Mouse (Mus musculus): Measurements from ENCODE around the gene Cops9.

The Cops9 gene

DNA sequence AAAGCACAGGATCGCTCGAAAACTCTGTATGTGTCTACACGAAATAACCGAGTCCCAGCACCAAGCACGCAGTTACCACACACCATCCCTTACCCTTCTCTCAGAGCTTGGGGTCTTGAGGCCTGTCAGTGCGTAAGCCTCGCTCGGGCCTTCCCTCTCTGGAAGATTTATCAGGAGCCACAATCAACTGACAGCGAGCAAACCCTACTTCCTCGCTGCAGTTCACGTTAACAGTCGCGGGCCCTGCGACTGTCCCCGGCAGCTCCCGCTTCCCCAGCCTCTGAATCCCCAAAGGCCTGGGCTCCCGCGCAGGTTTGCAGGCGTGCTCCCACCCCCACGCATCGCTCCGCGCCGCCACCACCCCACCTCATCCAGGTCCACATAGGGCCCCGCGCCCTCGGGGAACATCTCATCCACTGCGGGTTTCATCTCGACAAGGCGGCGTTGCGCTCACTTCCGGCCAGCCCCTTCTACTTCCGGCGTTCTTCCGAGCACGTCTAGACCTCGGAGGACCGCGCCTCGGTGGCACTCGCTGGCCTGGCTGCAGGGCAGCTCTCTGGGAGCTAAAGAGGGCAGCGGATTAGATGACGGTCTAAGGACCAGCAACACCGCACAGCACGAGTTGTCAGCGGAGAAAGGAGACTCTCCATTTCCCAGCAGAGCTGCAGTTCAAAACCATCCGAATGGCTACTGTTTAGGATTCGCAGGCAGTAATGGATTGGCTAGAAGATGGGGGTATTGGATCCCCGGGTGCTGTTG lies at the start of gene Cops9:
Cops9 (minus strand) TSS at position 472 of the 759 bp plus-strand sequence.
- DNase-seq (ENCODE audit: low read depth, low spot score) = peak; percentile 55

DNA sequence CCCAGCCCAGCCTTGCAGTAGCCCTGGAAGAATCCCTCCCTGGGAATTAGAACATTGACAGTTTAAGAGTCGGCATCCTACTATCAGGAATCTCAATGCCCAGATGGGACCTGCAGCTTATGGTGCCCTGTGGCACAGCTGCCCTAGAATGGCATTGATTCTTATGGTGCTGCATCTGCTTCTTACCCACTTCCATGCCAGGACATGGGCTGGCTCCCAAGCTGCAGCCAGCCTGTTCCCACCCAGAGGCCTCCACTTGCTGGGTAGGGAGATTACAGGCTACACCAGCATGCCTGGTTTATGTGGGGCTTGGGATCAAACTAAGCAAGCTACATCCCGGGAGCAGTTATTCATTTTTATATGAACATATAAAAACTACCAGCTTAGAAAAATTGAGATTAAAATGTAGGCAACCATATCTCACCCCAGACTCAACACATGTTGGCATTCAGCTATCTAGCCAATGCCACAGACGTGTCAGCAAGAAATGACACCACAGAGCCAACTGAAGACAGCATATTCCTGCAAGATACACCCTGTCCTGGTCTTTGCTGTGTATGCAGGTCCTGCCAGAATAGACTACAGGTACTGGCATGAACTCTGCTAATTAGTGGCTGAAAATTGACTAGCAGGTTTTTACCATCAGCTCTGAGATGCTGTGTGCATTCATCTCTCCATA lies 49.5 kb upstream of the Cops9 start:
- DNase-seq (ENCODE audit: low read depth, low spot score) = no peak

GRCm38 (mm10) chr1:92686994-92687393 lies 45.2 kb upstream of the Cops9 start:
- DNase-seq (ENCODE audit: low read depth, low spot score) = no peak

DNA sequence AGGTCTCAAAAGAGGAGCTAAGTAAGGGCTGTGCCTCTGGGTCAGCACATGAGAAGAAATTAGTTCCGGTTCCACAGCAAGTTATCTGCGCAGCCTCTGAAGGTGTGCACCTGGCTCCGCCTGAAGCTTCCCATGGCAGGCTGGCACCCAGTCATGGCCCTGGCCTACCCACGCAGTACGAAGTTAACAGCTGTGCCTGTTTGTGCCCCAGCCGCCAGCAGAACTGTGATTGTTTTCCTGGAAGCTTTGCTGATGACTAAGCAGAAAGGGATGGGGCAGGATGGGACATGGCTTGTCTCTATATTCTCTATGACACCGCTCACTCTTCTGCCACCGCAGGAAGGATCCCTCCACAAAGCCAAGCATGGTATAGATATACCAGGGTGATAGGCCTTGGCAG lies 41.4 kb upstream of the Cops9 start:
- DNase-seq (ENCODE audit: low read depth, low spot score) = no peak

GRCm38 (mm10) chr1:92680668-92681603 lies 39.2 kb upstream of the Cops9 start:
- DNase-seq (ENCODE audit: low read depth, low spot score) = no peak

DNA sequence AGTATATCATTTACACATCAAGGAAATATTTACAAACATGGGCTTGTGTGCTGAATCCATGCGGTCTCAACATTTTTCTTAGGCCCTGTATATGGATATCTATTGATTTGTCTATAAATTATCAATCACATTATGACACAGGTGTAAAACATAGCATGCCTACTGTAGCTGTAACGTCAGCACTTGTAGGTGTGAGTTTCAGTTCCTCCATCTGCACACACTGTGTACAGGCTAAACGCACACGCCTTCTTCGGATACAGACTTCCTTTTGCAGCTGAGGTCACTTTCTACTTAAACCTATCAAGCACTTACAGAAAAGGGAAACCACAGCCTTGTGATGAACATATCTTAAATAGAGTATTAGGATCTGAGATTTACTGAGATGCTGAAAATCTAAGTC lies 37.0 kb upstream of the Cops9 start:
- no peak for DNase-seq (ENCODE audit: low read depth, low spot score)

- no peak for DNase-seq (ENCODE audit: low read depth, low spot score)
These were observed 34.8 kb upstream of the Cops9 start for GRCm38 (mm10) chr1:92676676-92676975.

- no peak for DNase-seq (ENCODE audit: low read depth, low spot score)
These were observed 34.3 kb upstream of the Cops9 start for GRCm38 (mm10) chr1:92675932-92676675.

GRCm38 (mm10) chr1:92673258-92673782 lies 31.5 kb upstream of the Cops9 start:
- no peak for DNase-seq (ENCODE audit: low read depth, low spot score)

GRCm38 (mm10) chr1:92671326-92671725 lies 29.5 kb upstream of the Cops9 start:
- no peak for DNase-seq (ENCODE audit: low read depth, low spot score)

DNA sequence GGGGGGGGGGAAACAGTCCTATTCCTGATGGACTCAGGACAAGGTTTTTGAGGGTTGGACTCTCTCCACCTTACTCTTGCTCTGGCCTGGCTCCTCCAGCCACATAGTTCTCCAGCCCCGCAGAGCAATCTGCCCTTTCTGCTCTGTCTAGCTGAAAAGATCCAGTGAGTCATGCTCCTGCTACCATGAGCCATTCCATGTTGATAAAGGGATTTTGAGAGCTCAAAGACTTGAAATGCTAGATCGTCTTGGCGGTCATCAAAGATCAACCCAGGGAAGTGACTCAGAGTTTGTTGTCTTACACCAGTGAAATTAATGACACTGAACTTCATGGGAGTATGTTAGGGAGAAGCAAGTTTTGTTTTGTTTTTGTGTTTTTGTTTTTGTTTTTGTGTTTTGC lies 27.6 kb upstream of the Cops9 start:
- DNase-seq (ENCODE audit: low read depth, low spot score) = no peak

DNA sequence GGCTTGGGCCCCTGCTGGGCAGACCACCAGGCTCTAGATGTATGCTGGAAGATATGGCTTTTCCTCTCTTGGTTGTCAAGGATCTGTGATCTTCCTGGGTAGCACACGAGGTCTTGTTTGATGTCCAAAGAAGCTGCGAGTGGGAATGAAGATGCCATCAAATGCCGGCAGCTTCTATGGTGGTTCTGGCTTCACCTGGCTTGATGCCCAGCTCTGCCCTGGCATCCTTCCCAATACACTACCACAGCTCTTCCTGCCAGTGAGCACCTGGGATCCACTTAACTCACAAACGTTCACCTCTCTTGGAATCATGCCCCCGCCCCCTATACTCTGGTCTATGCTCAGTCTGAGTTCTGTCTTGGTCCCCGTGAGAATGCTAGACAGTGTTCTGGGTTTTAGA lies 25.3 kb upstream of the Cops9 start:
- no peak for DNase-seq (ENCODE audit: low read depth, low spot score)

DNA sequence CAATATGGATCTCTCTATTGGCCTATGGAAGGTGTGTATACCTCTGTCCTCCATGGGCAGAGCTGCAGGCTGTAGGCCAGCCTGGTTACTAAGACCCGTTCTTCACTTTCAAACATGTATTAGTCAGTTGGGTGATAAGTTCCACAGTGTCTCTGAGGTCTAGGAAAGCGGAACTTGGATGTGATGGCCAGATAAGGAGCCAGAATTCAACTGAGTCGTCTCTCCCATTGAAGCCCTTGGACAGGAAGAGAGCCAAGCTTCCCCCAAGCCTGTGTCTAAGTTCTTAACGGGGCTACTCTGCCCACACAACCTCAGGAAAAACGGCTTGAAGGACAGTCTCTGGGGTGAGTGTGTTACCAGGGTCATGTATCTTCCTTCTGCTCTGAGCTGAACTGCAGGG lies 17.6 kb upstream of the Cops9 start:
- no peak for DNase-seq (ENCODE audit: low read depth, low spot score)

DNA sequence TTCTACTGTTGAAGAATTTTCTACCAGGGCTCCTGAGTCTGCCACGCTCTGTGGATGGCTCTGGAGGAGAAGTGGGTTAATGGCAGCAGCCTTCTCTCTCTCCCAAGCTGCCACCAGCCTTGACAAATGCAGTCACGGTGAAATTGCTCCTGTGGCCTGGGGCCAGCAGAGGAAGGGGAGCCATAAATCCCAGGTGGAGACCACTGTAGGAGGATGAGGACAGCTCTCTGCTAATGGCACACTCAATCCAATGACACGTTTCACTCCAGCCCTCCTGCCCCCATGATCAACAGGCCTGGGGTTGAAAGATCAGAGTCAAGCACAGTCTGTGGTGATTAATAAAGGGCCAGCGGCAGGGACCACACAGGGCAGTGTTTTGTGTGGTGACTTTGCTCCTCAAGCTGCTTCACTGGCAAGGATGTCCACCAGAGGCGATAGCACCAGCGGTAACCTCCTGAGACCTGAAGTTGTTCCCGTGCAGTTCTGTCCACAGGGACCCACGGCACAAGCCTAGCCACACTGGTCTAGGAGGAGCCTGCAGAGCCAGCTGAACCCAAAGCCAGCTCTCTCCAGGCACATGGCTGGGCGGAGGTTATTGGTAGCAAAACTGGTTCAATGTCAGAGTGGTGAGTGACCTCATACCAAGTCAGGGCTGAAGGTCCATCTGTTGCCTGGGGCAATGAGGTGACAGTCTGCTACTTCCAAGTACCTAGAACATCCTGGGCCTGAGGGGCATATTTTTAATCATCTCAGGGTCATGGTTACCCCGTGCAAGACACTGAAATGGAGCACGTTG lies 15.4 kb upstream of the Cops9 start:
- no peak for DNase-seq (ENCODE audit: low read depth, low spot score)

GRCm38 (mm10) chr1:92654676-92655075 lies 12.9 kb upstream of the Cops9 start:
- DNase-seq (ENCODE audit: low read depth, low spot score) = no peak

DNA sequence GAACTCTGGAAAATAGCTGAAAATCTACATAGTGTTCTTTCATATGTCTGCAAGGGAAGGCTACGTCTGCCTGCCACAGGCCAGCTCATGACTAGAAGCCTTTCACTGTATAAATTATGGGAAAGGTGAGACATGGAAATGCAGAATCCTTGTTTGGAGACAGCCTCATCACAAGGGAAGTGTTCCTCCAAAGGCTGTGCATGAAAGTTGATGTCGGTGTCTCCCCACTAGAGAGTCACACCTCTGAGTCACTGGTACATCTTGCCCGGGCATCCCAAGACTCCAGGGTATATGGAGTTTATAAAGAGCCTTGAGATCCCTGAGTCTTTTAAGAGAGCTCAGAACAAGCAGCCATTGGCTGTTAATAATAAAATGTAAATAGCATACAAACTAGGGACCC lies 11.4 kb upstream of the Cops9 start:
- DNase-seq (ENCODE audit: low read depth, low spot score) = no peak

DNA sequence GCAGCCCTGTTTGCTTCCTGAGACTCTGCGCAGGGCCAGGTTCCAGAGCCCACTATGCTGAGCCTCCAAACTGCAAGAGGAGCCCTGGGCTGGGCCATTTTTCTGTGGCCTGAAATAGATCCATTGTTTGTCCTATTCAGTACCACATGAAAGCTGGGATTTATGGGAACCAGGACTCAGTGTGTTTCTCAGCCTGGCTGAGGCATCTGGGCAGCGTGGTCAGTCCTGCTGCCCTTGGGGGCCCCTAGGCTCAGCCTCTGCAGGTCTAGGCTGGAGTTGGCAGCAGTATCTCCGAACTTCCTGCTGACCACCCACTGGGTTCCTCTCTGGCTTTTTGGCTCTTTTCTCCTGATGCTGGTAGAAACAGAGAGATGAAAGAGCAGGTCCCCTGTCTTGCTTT lies 9.7 kb upstream of the Cops9 start:
- no peak for DNase-seq (ENCODE audit: low read depth, low spot score)

GRCm38 (mm10) chr1:92648673-92649072 lies 6.9 kb upstream of the Cops9 start, which contains the start of gene Otos:
Gene Otos (minus strand): TSS chr1:92648841.
- DNase-seq (ENCODE audit: low read depth, low spot score) = peak; percentile 43

DNA sequence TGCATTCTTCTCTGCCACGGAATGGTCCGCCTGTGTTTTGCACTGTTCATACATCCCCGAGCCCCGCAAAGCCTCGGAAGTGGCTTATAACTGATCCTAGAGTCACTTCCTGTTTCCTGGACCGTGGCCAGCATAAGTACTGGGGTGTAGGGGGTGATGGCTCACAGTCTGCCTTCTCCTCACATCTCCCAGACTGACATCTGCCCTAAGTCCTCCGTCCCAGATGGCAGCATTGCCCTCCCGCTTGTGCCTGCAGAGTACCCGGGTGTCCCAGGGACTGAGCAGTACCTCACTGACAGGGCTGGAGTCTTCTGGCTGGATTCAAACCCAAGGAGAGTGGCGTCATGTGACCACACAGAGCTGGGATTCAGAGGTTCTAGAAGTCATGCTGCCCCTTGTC lies 6.4 kb upstream of the Cops9 start:
- DNase-seq (ENCODE audit: low read depth, low spot score) = no peak

DNA sequence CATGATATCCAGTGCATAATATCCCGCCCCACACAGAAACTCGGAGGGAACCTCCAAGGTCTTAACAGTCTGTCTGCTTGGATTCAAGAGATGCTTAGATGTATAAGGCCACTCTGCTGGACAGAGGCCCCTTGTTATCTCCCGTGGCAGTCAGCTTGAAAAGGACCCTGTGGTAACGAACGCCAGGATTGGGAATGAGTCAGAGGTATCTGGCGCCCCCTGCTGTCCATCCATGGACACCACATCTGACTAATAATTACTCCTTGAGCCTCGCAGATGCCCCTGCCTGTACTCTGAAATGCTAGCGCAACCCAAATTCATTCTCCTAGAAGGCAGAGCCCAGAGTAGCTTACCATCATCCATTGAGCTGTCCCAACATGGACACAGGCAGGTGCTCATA lies 6.0 kb upstream of the Cops9 start:
- peak; percentile 46 for DNase-seq (ENCODE audit: low read depth, low spot score)

GRCm38 (mm10) chr1:92647026-92647425 lies 5.2 kb upstream of the Cops9 start:
- DNase-seq (ENCODE audit: low read depth, low spot score) = no peak

Measured in WW6 (cell line).